Mouse (Mus musculus): ENCODE data around the gene Akap17b. TPM values are rescaled to one million over a fixed set of nuclear protein-coding genes. Genes with fewer than 3 reads are reported as not detected.

Gene Akap17b
- polyA plus RNA-seq, 1 experiment from 2014 or later: 3.4 TPM

DNA sequence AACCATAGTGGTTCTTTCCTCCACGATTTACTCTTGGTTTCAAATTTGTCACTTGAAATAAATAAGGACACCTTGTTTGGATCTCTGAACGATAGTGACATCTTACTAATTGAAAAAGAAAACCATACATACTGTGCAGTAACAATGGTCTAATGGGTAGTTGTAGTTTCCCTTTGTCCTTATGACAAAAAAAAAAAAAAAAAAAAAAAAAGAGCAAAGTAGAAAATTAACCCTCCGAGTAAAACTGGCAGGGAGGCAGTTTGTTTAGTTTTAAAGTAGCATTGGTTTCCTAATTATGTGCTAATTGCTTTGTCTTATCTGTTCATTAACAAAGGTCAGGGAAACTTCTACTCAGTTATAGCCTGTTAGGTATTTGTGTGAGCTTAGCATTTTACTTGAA lies 83.1 kb downstream of the Akap17b start:
- Histone ChIP-seq H3K9me3 (replicated peaks) (no peaks in the 10 kb centered on the region), H3K27me3 (no peaks in the 10 kb centered on the region), H3K4me1 (no peaks in the 10 kb centered on the region), H3K27ac (no peak overlapping the region), H3K9ac (no peak overlapping the region), H3K4me3 (replicated peaks) (no peak overlapping the region), H3K36me3 (no peaks in the 10 kb centered on the region), H3K4me2 (no peak overlapping the region)
- no peak for ATAC-seq (replicated peaks; ENCODE audit: low FRiP score)
- 38% methylated on average over 3 of the region's 3 CpGs for WGBS

DNA sequence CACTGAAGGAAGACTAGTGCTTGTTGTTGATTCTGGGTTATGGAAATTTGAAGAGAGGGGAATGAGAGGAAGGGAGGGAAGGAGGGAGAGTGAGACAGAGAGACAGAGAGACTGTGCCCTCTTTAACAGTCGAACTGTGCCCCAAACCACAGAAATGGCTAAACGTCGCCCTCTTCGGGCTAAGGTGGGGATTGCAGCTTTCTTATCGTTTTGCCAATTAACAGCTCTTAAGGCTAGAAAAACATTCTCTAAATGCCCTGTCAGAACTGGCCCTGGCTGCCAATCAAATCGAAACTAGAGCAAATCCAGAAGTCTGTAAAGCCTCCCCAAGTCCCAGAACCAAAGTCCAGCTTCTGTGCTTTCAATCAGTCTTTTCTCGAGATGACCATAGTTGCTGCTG lies 83.5 kb downstream of the Akap17b start:
- no peaks in the 10 kb centered on the region for H3K36me3 ChIP-seq
- no peak overlapping the region for H3K4me2 ChIP-seq
- ATAC-seq (replicated peaks; ENCODE audit: low FRiP score): no peak
- no peaks in the 10 kb centered on the region for H3K9me3 ChIP-seq (replicated peaks)
- H3K4me3 ChIP-seq (replicated peaks): no peak overlapping the region
- H3K27me3 ChIP-seq: no peaks in the 10 kb centered on the region
- no peak overlapping the region for H3K27ac ChIP-seq
- 16% methylated on average over 7 of the region's 7 CpGs for WGBS
- H3K9ac ChIP-seq: no peak overlapping the region
- no peaks in the 10 kb centered on the region for H3K4me1 ChIP-seq

GRCm38 (mm10) chrX:36560170-36560569 lies 85.0 kb downstream of the Akap17b start:
- Histone ChIP-seq H3K9me3 (replicated peaks) (no peaks in the 10 kb centered on the region), H3K27ac (no peak overlapping the region), H3K4me2 (no peak overlapping the region), H3K27me3 (no peaks in the 10 kb centered on the region), H3K36me3 (no peaks in the 10 kb centered on the region), H3K4me1 (no peaks in the 10 kb centered on the region), H3K4me3 (replicated peaks) (no peak overlapping the region), H3K9ac (no peak overlapping the region)
- WGBS: 78% methylated on average over 4 of the region's 4 CpGs
- ATAC-seq (replicated peaks; ENCODE audit: low FRiP score): no peak

Other genes starting within 250 kb of the Akap17b start
- not detected in 2 replicates for gene Gm6268, start 244.1 kb downstream of the Akap17b start, polyA plus RNA-seq (2015; fragmentation: Nextera tagmentation; extraction: Ambion mirVana)
- gene Gm14569, start 153.6 kb downstream of the Akap17b start, polyA plus RNA-seq (2015; fragmentation: Nextera tagmentation; extraction: Ambion mirVana): not detected in 2 replicates
- gene Pgrmc1, start 47.2 kb downstream of the Akap17b start, polyA plus RNA-seq (2015; fragmentation: Nextera tagmentation; extraction: Ambion mirVana): 274 and 289 TPM in 2 replicates
- 2.8 and 3.4 TPM in 2 replicates for gene Slc25a43, start 98.3 kb upstream of the Akap17b start, polyA plus RNA-seq (2015; fragmentation: Nextera tagmentation; extraction: Ambion mirVana)
- gene Slc25a5, start 150.3 kb upstream of the Akap17b start, polyA plus RNA-seq (2015; fragmentation: Nextera tagmentation; extraction: Ambion mirVana): 783 and 885 TPM in 2 replicates
- gene Ube2a, start 228.5 kb upstream of the Akap17b start, polyA plus RNA-seq (2015; fragmentation: Nextera tagmentation; extraction: Ambion mirVana): 103 and 118 TPM in 2 replicates
- 30.9 and 32.9 TPM in 2 replicates for gene C330007P06Rik, start 228.7 kb upstream of the Akap17b start, polyA plus RNA-seq (2015; fragmentation: Nextera tagmentation; extraction: Ambion mirVana)